Mouse (Mus musculus) erythroblast, embryonic 14.5 days (primary cell): ENCODE results near the gene Prcp.

Source experiments
- GATA1 ChIP-seq: IDR thresholded peaks from 2 replicates; pipeline ENCODE4 v1.6.1; 2012; ENCODE audit warnings: low read length, inconsistent platforms, mixed read lengths
- TAL1 ChIP-seq: IDR thresholded peaks from 3 replicates; pipeline ENCODE4 v1.6.1; 2012; ENCODE audit warnings: low read length, inconsistent platforms, mixed read lengths

- TF ChIP-seq TAL1: no peak
- no peak for TF ChIP-seq GATA1
Observed at GRCm38 (mm10) chr7:92837907-92838306, 36.4 kb upstream of the Prcp start.
